Mouse (Mus musculus) intestine, postnatal 0 days (tissue): ENCODE measurements around the gene Brd2. TPM values are rescaled to one million over a fixed set of nuclear protein-coding genes. Genes with fewer than 3 reads are reported as not detected.

ENCODE experiments used
- ATAC-seq: fragments of 200-750 bp; cut with Nextera tagmentation; 2 replicates; pipeline ENCODE4 v1.8.0; 2017; ENCODE audit warnings: mild to moderate bottlenecking, moderate TSS enrichment, moderate library complexity
- H3K27ac ChIP-seq: fragments of 300-500 bp; sonication (generic); 2 replicates; pipeline ENCODE4 v1.5.1; 2014; ENCODE audit warnings: mild to moderate bottlenecking, low read depth, low read length, moderate library complexity
- H3K27me3 ChIP-seq: fragments of 300-500 bp; sonication (generic); replicated peaks from 2 replicates; pipeline ENCODE4 v1.6.1; 2014; ENCODE audit warnings: low read length, mixed read lengths; ENCODE audit not compliant: control insufficient read depth, insufficient read depth
- H3K36me3 ChIP-seq: fragments of 300-500 bp; sonication (generic); 2 replicates; pipeline ENCODE4 v1.6.1; 2014; ENCODE audit warnings: mild to moderate bottlenecking, moderate library complexity; ENCODE audit not compliant: control insufficient read depth, insufficient read depth
- H3K4me1 ChIP-seq: fragments of 300-500 bp; sonication (generic); replicated peaks from 2 replicates; pipeline ENCODE4 v1.6.1; 2014; ENCODE audit warnings: antibody characterized with exemption, low read length, mixed read lengths; ENCODE audit not compliant: control insufficient read depth, insufficient read depth
- H3K4me2 ChIP-seq: fragments of 300-500 bp; sonication (generic); replicated peaks from 2 replicates; pipeline ENCODE4 v1.6.1; 2014; ENCODE audit warnings: low read depth, mild to moderate bottlenecking, moderate library complexity
- H3K4me3 ChIP-seq: fragments of 300-500 bp; sonication (generic); 2 replicates; pipeline ENCODE4 v1.5.1; 2014; ENCODE audit warnings: low read depth, low read length
- H3K9ac ChIP-seq: fragments of 300-500 bp; sonication (generic); 2 replicates; pipeline ENCODE4 v1.6.1; 2014; ENCODE audit warnings: mild to moderate bottlenecking, low read depth, low read length
- H3K9me3 ChIP-seq: fragments of 300-500 bp; sonication (generic); 2 replicates; pipeline ENCODE4 v1.6.1; 2016; ENCODE audit warnings: mixed run types; ENCODE audit not compliant: control insufficient read depth
- CTCF ChIP-seq: sonication (generic); IDR thresholded peaks from 2 replicates; pipeline ENCODE4 v1.5.1; 2016; ENCODE audit warnings: low read depth, mild to moderate bottlenecking, control low read depth, antibody characterized with exemption, moderate library complexity
- WGBS: fragments of 180-500 bp; shearing (Covaris S2); extraction: QIAGEN DNeasy Blood & Tissue Kit; methylation state at CpG from one replicate; pipeline ENCODE4 v1.1.7; 2014; 5-methylcytosine and 5-hydroxymethylcytosine counted together
- polyA plus RNA-seq: library from polyadenylated mRNA; unstranded; fragments of >200 nt; fragmentation: Nextera tagmentation; extraction: Ambion mirVana; gene quantifications from 2 replicates; pipeline ENCODE4 v1.2.1, GENCODE M21; 2015

The Brd2 gene
- polyA plus RNA-seq = 51.8 and 60.0 TPM in 2 replicates

DNA sequence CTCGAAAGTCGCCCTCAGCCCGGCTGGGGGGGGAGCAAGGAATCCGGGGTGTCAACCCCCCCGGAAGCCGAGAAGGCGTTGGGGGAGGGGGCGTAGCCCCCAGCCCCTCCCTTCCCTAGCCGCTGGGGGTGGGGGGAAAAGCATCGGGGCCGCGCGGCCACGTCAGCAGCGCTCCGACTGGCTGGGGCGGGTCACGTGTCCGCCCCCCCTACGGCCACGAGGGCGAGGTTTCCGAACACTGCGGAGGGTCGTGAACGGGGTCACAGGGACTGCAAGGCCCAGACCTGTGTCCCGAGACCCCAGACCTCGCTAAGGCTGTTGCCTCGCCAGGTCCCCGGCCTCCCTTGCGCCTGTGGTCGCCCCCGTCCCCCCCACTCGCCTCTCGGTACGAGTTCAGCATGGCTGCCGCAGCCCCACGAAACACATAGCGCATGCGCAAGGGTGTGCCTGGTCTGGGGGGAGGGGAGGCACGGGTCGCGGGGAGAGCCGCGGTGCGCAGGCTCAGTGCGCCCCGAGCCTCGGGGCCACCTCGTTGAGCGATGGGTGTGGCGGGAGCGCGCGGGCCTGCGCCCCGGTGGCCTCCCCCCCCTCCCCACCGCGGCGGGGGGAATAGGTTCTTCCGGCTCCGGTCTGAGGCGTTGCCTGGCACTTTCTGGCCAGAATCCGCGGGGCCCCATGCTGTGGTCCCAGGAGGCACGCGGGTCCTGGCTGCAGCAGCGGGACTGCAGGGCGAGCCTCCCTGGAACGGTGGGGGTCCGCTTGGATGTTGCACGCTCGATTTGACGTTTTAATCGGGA, at the start of gene Brd2:
Gene Brd2, minus strand, starts transcription at position 447 of the 797 bp plus-strand sequence.
- Histone ChIP-seq H3K36me3 (peaks cover 8% of the 10 kb centered on the region; the same call in 1 of the 2 replicates), H3K27ac (peak within 1 kb of the TSS; percentile 100), H3K4me3 (peak within 1 kb of the TSS; percentile 98), H3K27me3 (no peaks in the 10 kb centered on the region), H3K9me3 (no peaks in the 10 kb centered on the region), H3K4me2 (peak within 1 kb of the TSS; percentile 80), H3K4me1 (no peaks in the 10 kb centered on the region), H3K9ac (peak within 1 kb of the TSS; percentile 92)
- WGBS = under 1% methylated on average over 72 of the region's 75 CpGs
- peak; percentile 43 for ATAC-seq
- TF ChIP-seq CTCF = no peak

DNA sequence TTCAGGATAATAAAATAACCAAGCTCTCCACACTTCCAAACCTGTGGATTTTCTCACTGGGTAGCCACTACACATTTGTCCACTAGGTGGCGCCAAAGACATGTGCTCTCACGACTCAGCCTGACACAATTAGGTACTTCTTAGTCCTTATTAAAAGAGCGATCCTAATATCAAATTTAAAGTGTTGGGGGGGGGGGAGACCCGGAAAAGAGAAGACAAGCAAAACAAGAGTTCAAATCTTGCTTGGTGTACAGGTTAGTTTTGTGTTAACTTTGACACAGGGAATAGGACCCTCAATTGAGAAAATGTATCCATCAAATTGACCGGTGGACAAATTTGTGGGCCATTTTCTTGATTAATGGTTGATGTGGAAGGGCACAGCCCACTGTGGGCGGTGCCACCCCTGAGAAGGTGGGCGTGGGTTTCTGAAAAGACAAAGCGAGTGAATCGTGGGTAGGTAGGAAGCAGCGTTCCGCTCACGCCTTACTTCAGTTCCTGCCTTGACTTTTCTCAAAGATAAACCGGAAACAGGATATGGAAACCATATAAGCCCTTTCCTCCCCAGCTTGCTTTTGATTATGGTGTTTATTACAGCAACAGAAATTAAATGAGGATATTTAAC, 48.6 kb upstream of the Brd2 start:
- 37% methylated on average over 13 of the region's 13 CpGs for WGBS

DNA sequence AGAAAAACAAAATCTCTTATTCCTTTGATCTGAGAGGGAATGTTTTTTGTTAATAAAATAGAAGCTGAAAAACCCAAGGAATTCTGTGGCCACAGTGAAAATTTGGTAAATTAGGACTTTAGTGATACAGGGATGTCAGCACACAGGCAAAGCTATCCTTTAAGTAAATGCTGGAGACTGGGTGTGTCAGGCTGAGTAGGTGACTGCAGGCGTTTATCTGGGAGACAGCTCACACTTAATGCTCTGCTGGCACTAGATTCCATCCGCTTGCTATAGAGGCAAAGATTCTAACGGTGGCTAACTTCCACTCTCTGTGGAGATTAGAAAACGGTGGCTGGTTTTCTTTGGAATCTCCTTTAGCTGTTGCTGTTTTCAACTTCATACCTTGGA, 48.0 kb upstream of the Brd2 start:
- Histone ChIP-seq H3K27me3 (peaks cover 3% of the 10 kb centered on the region; the same call in 1 of the 2 replicates), H3K36me3 (no peaks in the 10 kb centered on the region), H3K4me1 (no peaks in the 10 kb centered on the region), H3K4me3 (no peak overlapping the region), H3K27ac (no peak overlapping the region), H3K9ac (no peak overlapping the region), H3K9me3 (0 out of 2 replicates have a peak, but pooled peaks cover 4% of the 10 kb centered on the region), H3K4me2 (no peak overlapping the region)
- TF ChIP-seq CTCF = no peak
- no peak for ATAC-seq
- 19% methylated on average over 4 of the region's 4 CpGs for WGBS

More for the DNA sequence above, 48.6 kb upstream of the Brd2 start:
- ATAC-seq = 0 out of 2 replicates have a peak, but pooled peaks have one; percentile 46
- H3K4me1 ChIP-seq = no peaks in the 10 kb centered on the region
- no peak overlapping the region for H3K9ac ChIP-seq
- H3K9me3 ChIP-seq = 0 out of 2 replicates have a peak, but pooled peaks cover 4% of the 10 kb centered on the region
- TF ChIP-seq CTCF = peak; percentile 94
- H3K27ac ChIP-seq = no peak overlapping the region
- H3K36me3 ChIP-seq = no peaks in the 10 kb centered on the region
- no peak overlapping the region for H3K4me2 ChIP-seq
- H3K4me3 ChIP-seq = no peak overlapping the region
- H3K27me3 ChIP-seq = peaks cover 3% of the 10 kb centered on the region; the same call in 1 of the 2 replicates

DNA sequence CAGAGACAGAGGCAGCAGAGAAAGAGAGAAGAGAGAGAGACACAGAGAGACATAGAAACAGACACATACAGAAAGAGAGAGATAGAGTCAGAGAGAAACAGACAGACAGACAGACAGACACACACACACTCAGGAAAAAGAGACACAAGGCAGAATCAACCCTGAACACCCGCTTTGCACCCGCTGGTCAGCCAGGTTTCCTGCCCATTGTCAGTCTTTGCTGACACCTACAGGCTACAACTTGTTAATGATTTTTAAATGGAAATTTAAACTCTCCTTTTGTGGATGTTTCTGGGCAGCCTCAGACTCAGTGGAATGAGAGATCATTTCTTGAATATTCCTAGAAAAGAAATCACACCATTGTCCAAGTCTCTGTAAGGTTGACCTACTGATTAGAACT, 46.8 kb upstream of the Brd2 start:
- no peaks in the 10 kb centered on the region for H3K36me3 ChIP-seq
- peak; percentile 46; the same call in 1 of the 2 replicates for ATAC-seq
- no peaks in the 10 kb centered on the region for H3K4me1 ChIP-seq
- H3K27ac ChIP-seq = no peak overlapping the region
- WGBS = 0% methylated on average over 2 of the region's 2 CpGs
- H3K27me3 ChIP-seq = peaks cover 3% of the 10 kb centered on the region; the same call in 1 of the 2 replicates
- H3K4me2 ChIP-seq = no peak overlapping the region
- H3K9ac ChIP-seq = no peak overlapping the region
- 0 out of 2 replicates have a peak, but pooled peaks cover 4% of the 10 kb centered on the region for H3K9me3 ChIP-seq
- H3K4me3 ChIP-seq = no peak overlapping the region
- peak; percentile 88 for TF ChIP-seq CTCF

DNA sequence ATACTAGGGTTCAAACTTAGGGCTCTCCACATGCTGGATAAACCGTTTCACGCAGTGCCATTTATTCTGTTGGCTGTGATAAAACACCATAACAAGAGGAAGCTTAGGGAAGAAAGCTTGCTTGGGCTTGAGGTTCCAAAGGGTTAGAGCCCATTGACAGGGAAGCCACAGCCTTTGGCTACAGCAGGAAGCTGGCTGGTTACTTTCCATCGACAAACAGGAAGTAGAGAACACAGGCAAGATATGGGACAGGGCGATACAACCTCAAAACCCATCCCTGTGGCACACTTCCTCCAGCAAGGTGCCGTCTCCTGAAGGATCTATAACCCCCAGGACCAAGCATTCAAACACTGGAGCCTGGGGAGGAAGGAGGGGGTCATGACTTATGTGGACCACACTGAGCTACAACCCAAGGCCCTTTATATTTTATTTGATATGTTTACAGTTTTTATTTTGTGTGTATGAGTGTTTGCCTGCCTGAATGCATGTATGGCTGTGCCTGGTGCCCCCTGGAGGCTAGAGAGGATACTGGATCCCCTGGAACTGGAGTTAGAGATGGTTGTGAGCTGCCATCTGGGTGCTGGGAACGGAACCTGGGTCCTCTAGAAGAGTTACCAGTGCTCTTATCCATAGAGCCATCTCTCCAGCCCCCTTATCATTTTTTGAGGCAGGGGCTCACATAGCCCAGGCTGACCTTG, 42.7 kb upstream of the Brd2 start:
- peaks cover 3% of the 10 kb centered on the region; the same call in 1 of the 2 replicates for H3K27me3 ChIP-seq
- H3K36me3 ChIP-seq = no peaks in the 10 kb centered on the region
- 74% methylated on average over 6 of the region's 6 CpGs for WGBS
- TF ChIP-seq CTCF = peak; percentile 54
- no peaks in the 10 kb centered on the region for H3K4me1 ChIP-seq
- H3K4me3 ChIP-seq = no peak overlapping the region
- no peak overlapping the region for H3K9ac ChIP-seq
- H3K9me3 ChIP-seq = no peaks in the 10 kb centered on the region
- no peak overlapping the region for H3K4me2 ChIP-seq
- no peak for ATAC-seq
- H3K27ac ChIP-seq = no peak overlapping the region
